Comparison of ENCODE assay signal across 10 mouse cellular contexts in the genomic region with DNA sequence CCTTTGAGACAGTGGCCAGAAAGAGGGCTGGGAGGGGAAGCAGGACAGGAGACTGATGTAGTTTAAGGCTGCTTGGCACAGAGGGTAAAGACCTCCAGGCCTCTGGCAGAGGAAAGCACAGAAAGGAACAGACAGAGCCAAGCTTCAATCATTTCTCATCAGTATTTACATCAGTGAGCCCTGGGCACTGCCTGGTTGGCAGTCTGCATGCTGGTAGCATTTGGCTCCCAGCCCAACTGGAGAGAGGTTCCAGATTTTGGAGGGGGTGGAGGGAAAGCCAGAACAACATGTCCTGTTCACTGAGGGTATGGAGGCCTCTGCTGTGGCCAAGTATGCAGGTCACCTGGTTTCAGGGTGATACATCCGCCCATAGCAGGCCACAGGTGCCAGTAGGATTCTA. TPM values are rescaled to one million over a fixed set of nuclear protein-coding genes. Genes with fewer than 3 reads are reported as not detected.
DNase-seq lines count a peak whose midpoint lies in the region; ATAC-seq and TF ChIP-seq lines count a peak whose summit lies in the region.
"Had no signal": no experiment of that assay in that cellular context is flagged by ENCODE, and none has a peak within 500 bp of the region (broad histone marks: within the 10 kb centered on the region; RNA-seq: fewer than 3 reads in every experiment).

No protein-coding gene starts in this region.

- no peaks in the 10 kb centered on the region for H3K4me1 ChIP-seq in neural tube, embryonic 14.5 days (ENCODE audit: control insufficient read depth, insufficient read depth, low read length)
- peaks cover 12% of the 10 kb centered on the region for H3K4me1 ChIP-seq in cerebellum, adult 2 months (ENCODE audit: control insufficient read depth, insufficient read depth, low read length)
- no peaks in the 10 kb centered on the region; the same call in 1 of the 2 replicates for H3K4me1 ChIP-seq in hindbrain, embryonic 16.5 days (ENCODE audit: control insufficient read depth, insufficient read depth, low read depth, low read length)
- H3K4me1 ChIP-seq: limb, embryonic 12.5 days had no signal

- WGBS in neural tube, embryonic 14.5 days = 89% methylated on average over 1 of the region's 1 CpGs
- WGBS in cerebellum, adult 2 months = 45% methylated on average over 1 of the region's 1 CpGs
- WGBS in hindbrain, embryonic 16.5 days = 85% methylated on average over 1 of the region's 1 CpGs

- peak; percentile 55 to 69 for DNase-seq in heart, adult 18-20 months
- no peak for DNase-seq in heart, adult 9 months (ENCODE audit: low spot score in 2 of 2)
- no peak for DNase-seq in neural tube, embryonic 10.5 days (ENCODE audit: extremely low spot score, low spot score)
- peak; percentile 67 to 82 for DNase-seq in cerebellum, adult 2 months
- no peak for DNase-seq in spleen, adult 12 weeks (ENCODE audit: low spot score)
- DNase-seq: right cerebral cortex, adult 18-20 months had no signal

- TF ChIP-seq CTCF in cerebellum, adult 2 months (IDR thresholded peaks at IDR 0.05; ENCODE audit: borderline replicate concordance, insufficient read depth, low read depth, low read length) = no peak

- H3K36me3 ChIP-seq in neural tube, embryonic 14.5 days (ENCODE audit: control insufficient read depth, insufficient read depth, low read length) = no peaks in the 10 kb centered on the region
- no peaks in the 10 kb centered on the region for H3K36me3 ChIP-seq in hindbrain, embryonic 16.5 days (ENCODE audit: control insufficient read depth, insufficient read depth, low read length)
- H3K36me3 ChIP-seq: limb, embryonic 12.5 days had no signal

- no peak overlapping the region for H3K4me2 ChIP-seq in neural tube, embryonic 14.5 days (ENCODE audit: low read depth, low read length)
- no peak overlapping the region for H3K4me2 ChIP-seq in hindbrain, embryonic 16.5 days (ENCODE audit: low read length)
- H3K4me2 ChIP-seq: limb, embryonic 12.5 days had no signal

- H3K9ac ChIP-seq in neural tube, embryonic 14.5 days (replicated peaks; ENCODE audit: low read depth, low read length) = no peak overlapping the region
- H3K9ac ChIP-seq in hindbrain, embryonic 16.5 days (ENCODE audit: low read depth, low read length) = no peak overlapping the region
- H3K9ac ChIP-seq: limb, embryonic 12.5 days had no signal

- no peak overlapping the region for H3K27ac ChIP-seq in neural tube, embryonic 14.5 days (ENCODE audit: low read depth, low read length)
- no peak overlapping the region for H3K27ac ChIP-seq in cerebellum, adult 2 months (ENCODE audit: insufficient read depth, low read length)
- H3K27ac ChIP-seq in hindbrain, embryonic 16.5 days (ENCODE audit: low read depth, low read length) = no peak overlapping the region
- H3K27ac ChIP-seq: limb, embryonic 12.5 days had no signal

- H3K9me3 ChIP-seq in neural tube, embryonic 14.5 days (ENCODE audit: control insufficient read depth, low read length) = 0 out of 2 replicates have a peak, but pooled peaks cover 4% of the 10 kb centered on the region
- H3K9me3 ChIP-seq in hindbrain, embryonic 16.5 days (ENCODE audit: control insufficient read depth, low read length) = peaks cover 4% of the 10 kb centered on the region

- peak; percentile 52; the same call in 1 of the 2 replicates for ATAC-seq in neural tube, embryonic 14.5 days (ENCODE audit: low read depth)
- ATAC-seq in hindbrain, embryonic 16.5 days = peak; percentile 93
- ATAC-seq: lung, postnatal 0 days had no signal

- no peaks in the 10 kb centered on the region for H3K27me3 ChIP-seq in neural tube, embryonic 14.5 days (ENCODE audit: control insufficient read depth, insufficient read depth, low read length)
- H3K27me3 ChIP-seq in cerebellum, adult 2 months (ENCODE audit: control insufficient read depth, insufficient read depth, low read length) = no peaks in the 10 kb centered on the region; the same call in 1 of the 2 replicates
- no peaks in the 10 kb centered on the region for H3K27me3 ChIP-seq in hindbrain, embryonic 16.5 days (replicated peaks; ENCODE audit: control insufficient read depth, insufficient read depth, low read length)
- H3K27me3 ChIP-seq: limb, embryonic 12.5 days had no signal

- TF ChIP-seq POLR2A in cerebellum, adult 2 months (IDR thresholded peaks at IDR 0.05; ENCODE audit: borderline replicate concordance, insufficient read depth, low read length) = no peak

- H3K4me3 ChIP-seq in neural tube, embryonic 14.5 days (ENCODE audit: low read depth, low read length) = no peak overlapping the region
- H3K4me3 ChIP-seq in cerebellum, adult 2 months (replicated peaks; ENCODE audit: insufficient read depth, low read depth, low read length) = no peak overlapping the region
- no peak overlapping the region for H3K4me3 ChIP-seq in hindbrain, embryonic 16.5 days (ENCODE audit: low read length)
- H3K4me3 ChIP-seq: limb, embryonic 12.5 days had no signal

RNA-seq across cellular contexts. Expression of a gene that starts 12.4 kb away (rescaled TPM):
- total RNA-seq in heart, adult 18-20 months (2021) = not detected
- not detected in 2 replicates for polyA plus RNA-seq in neural tube, embryonic 14.5 days (2014; fragmentation: Nextera tagmentation; extraction: Ambion mirVana)
- polyA plus RNA-seq in cerebellum, adult 2 months (2012; rRNA removed) = not detected in 2 replicates
- polyA plus RNA-seq in hindbrain, embryonic 16.5 days (2015; fragmentation: Nextera tagmentation; extraction: Ambion mirVana) = not detected in 2 replicates
- polyA plus RNA-seq: limb, embryonic 12.5 days; lung, postnatal 0 days had no signal

Comparison
In these comparisons a context has a peak if more than half of its experiments do, and no peak if none do; other contexts are left out.
1. DNase-seq: peak in heart, adult 18-20 months (2 of 2) and cerebellum, adult 2 months (2 of 2); none in heart, adult 9 months (0 of 2), neural tube, embryonic 10.5 days (single experiment) and spleen, adult 12 weeks (single experiment).